Mouse (Mus musculus): ENCODE data around the gene Ccsap.

- TF ChIP-seq POLR2A (IDR thresholded peaks at IDR 0.05; ENCODE audit: low read depth, low read length), result no peak
- no peak for TF ChIP-seq CTCF (IDR thresholded peaks at IDR 0.05; ENCODE audit: borderline replicate concordance, insufficient read depth, low read length)
Measured at GRCm38 (mm10) chr8:123808671-123809070, 51.3 kb downstream of the Ccsap start.

Data from embryonic fibroblast, embryonic 13.5 days (primary cell).